Mouse (Mus musculus) cortical plate, adult 2 months (tissue): Measurements from ENCODE around the gene Mrps27.

ENCODE experiments used
- CTCF ChIP-seq: fragments of 200-500 bp; IDR thresholded peaks from 2 replicates; pipeline ENCODE4 v1.5.1; 2011; ENCODE audit warnings: mild to moderate bottlenecking, control low read depth, low read length; ENCODE audit not compliant: insufficient read depth; ENCODE audit errors: extremely low read depth
- POLR2A ChIP-seq: fragments of 200-500 bp; IDR thresholded peaks from 2 replicates; pipeline ENCODE4 v1.6.1; 2011; ENCODE audit warnings: mild to moderate bottlenecking, low read length, control low read depth; ENCODE audit not compliant: insufficient read depth; ENCODE audit errors: extremely low read depth

GRCm38 (mm10) chr13:99367554-99368174 lies 23.1 kb downstream of the Mrps27 start:
- TF ChIP-seq CTCF (no peak), POLR2A (no peak)
